Mouse (Mus musculus): ENCODE measurements around the gene Adcy2.

Adcy2 gene

DNA sequence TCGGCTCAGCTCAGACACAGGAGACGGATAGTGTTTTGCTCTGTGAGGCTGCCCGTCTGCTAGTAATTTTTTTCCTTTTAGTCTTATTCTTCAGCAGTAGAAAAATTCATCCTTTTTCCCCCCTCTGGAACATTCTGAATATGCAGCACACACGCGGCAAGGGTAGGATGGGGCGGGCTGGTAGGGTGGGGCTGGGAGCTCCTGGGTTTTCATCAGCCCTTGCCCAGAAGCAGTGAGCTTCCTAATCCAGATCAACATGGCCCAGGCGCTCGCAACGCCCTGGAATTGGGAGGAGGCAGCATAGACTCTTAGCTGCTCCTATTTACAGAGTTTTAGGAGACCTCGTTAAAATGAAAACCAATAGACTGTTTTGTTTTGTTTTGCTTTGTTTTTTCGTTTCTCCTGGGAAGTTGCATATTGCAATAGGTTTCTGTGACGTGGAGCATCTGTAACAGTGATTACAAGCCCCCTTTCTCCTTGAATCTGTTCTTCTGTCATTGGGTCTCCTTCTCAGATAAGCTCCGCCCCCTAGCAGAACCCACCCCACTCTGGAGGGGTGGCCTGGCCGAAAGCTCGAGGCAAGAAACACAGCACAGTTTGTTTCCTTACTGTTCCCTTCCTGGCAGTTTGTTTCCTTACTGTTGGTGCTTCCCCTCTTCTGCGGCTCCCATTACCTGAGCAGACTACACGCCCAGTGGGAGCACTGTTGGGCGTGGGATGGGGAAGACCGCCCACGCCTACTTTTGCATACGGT is 391.5 kb downstream of the Adcy2 start:
- DNase-seq: no peak

DNA sequence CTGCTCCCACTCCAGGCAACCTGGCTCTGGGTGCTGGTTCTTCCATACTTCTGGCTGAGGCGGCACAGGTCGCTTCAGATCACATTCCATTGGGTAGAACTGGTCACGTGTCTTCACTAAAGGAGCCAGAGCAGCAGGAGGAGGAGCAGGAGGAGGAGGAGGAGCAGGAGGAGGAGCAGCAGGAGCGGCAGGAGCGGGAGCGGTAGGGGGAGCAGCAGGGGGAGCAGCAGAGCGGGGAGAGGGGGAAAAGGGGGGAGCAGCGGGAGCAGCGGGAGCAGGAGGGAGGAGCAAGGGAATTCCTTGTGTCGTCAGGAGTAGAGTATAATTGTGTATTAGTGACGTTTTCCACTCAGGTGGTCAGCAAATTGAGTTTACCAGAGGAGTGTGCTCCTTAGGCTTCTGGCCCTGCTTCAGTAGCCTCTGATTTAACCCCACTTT is 393.6 kb downstream of the Adcy2 start:
- DNase-seq: no peak

DNA sequence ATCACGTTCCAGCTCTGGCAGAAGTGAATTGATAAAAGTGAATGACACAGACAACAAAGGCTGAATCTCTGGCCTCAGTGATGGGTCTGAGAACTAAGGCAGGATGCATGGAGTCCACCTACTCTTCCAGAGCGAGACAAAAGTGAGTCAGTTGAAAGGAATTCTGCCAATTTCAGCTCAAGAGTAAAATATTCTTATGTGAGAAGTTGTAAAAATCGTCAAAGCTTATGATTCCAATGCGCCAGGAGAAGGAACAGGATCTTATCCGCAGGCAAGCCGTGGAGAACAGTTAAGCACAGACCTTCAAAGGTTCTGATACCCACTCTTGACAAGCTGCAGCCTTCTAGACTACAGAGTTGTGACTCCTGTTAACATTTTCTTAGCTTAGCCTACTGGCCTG is 396.3 kb downstream of the Adcy2 start:
- DNase-seq: no peak

DNA sequence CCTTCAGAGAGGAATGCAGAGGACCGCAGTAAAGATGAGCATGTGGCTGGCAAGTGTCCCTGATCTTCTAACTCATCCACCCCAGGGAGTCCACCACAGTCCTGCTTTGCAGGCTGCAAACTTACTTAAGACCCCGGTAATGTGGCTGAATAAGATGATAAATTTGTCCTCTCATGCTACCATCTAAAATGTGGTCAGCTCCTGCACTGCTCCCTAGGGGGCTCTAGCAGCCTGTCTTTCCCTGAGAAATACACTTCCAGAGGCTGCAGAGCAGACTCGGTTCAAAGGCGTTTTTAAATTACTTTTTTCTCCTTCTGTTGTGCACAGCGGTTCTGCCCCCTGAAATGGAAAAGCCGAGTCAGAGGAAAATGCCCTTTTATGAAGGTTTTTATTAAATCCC is 398.2 kb downstream of the Adcy2 start:
- no peak for DNase-seq

DNA sequence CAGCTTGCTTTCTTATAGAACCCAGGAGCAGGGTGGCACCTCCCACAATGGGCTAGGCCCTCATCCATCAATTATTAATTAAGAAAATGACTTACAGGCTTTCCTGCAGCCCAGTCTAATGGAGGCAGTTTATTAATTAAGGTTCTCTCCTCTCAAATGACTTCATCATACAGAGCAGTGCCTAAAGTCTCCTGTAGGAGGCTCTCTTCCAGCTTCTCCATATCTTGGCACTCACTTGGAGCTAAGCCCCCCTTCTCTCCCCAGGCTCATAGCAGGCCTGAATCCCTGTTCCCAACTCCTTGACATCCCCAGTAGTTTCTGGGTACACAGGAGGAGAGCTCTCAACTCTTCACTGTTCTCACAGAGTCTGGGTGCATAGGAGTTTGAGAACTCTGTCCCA is 400.4 kb downstream of the Adcy2 start:
- no peak for DNase-seq

DNA sequence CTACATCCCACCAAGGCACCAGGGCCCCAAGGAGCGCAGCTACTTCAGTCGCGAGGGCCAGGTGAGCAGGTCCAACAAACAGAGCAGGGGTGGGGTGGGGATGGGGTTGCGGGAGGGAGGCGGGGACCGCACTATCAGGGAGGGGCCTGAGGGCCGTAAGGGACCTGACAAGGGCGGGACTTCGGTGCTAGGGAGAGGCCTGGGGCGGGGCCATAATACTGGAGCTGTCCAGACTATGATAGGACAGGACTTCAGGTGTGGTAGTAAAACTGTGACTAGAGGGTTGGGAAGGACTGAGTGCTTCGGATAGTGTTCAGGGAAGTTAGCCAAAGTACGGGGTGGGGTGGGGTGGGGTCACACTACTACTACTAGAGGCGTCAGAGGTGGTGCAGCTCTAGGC is 401.7 kb downstream of the Adcy2 start:
- DNase-seq: no peak

DNA sequence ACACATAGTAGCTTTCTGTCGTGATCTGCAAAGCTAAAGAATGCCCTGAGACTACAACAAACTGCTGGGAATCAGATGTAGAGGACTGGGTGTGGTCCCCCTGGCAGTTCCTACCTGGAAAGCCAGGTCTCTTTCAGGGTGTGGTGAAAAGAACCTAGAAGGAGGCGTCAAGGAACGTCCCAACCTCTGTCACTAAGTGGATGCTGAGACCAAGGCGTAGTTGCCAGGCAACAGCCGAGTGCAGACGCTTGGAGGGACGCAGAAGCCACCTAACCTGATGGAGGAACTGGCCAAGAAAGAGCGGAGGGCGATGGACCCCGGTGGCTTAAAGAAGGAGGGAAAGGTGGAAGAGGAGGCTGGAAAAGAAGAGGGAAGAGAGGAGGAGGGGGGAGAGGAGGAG is 402.1 kb downstream of the Adcy2 start, which contains the start of gene 1700001L19Rik:
TSS of gene 1700001L19Rik (plus strand) at position 223 of the 400 bp plus-strand sequence.
- DNase-seq: no peak

DNA sequence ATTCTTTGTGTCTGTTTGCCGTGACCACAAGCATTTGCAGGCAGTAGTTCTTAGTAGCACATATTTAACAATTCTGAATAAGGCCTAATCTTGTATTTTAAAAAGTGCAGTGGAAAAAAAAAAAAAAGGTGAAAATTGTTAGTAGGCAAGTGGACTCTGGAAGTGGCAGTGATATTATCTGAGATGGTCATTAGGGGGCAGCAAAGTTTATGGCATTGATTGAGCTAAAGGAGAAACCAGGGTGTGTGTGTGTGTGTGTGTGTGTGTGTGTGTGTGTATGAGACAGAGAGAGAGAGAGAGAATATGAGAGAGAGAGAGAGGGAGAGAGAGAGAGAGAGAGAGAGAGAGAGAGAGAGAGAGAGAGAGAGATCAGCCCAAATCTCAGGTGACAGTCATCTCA is 405.5 kb downstream of the Adcy2 start:
- DNase-seq: no peak

DNA sequence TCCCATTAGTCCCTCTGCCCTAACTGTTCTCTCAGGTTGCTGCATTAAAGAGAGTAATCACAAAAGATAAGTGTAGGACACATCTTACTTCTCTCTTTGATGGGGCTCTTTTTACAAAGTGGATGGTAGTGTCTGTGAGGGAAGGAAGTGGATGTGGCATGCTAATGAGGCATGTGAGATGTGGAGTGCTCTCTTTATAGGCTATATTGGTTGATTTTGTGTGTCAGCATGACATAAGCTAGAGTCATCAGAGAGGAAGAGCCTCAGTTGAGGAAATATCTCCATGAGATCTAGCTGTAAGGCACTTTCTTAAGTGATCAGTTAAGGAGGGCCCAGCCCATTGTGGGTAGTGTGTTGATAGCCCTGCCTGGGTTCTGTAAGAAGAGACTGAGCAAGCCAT is 411.0 kb downstream of the Adcy2 start:
- no peak for DNase-seq

DNA sequence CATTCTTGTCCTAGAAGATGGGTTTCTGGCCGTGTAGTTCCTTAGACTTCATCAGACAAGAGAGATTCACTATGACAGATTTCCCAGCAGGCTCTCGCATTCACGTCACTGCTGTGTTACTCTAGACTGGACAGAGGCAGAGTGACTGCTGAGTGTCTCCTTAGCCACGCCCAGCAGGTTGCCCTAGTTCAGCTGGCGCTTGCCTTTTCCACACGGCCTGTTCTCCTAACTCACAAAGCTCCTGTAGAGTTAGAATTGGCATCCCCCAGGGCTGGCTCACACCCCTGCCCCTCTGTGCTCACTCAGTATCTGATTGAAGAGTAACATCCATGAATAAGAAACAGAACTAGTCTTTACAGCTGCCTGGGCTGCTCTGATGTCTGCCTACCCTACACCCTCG is 413.9 kb downstream of the Adcy2 start:
- no peak for DNase-seq

DNA sequence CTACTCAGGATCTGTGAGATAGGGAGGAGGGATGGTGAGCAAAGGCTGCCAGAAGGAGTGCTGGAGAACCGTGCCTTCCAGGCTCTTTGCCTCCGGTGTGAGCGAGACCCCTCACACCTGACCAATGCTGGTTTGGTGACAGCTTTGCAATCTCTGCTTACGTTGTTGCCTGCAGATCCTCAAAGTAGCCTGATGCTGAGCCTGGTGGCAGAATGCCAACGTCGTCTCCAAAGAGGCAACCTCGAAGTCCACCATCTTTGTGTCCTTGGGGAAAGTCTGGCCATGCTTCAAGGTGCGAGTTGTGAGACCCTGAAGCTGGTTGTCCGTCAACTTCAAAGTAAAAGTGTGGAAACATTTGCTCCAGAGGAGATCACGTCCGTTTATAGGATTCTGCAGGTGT is 415.4 kb downstream of the Adcy2 start:
- DNase-seq: no peak

DNA sequence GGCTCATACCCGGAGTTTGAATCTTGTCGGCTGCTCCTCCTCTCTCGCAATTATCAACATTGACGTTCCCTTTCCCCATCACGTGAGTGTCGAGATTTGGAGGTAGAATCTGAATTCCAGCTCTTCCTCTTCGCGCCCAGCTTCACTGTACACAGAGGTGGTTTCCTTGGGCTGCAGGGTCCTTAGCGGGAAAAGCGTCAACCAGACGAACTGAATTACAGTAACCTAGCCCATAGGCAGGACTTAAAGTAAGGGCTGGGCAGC is 416.9 kb downstream of the Adcy2 start:
- peak in 1 of 2 experiments; percentile 13 for DNase-seq

DNA sequence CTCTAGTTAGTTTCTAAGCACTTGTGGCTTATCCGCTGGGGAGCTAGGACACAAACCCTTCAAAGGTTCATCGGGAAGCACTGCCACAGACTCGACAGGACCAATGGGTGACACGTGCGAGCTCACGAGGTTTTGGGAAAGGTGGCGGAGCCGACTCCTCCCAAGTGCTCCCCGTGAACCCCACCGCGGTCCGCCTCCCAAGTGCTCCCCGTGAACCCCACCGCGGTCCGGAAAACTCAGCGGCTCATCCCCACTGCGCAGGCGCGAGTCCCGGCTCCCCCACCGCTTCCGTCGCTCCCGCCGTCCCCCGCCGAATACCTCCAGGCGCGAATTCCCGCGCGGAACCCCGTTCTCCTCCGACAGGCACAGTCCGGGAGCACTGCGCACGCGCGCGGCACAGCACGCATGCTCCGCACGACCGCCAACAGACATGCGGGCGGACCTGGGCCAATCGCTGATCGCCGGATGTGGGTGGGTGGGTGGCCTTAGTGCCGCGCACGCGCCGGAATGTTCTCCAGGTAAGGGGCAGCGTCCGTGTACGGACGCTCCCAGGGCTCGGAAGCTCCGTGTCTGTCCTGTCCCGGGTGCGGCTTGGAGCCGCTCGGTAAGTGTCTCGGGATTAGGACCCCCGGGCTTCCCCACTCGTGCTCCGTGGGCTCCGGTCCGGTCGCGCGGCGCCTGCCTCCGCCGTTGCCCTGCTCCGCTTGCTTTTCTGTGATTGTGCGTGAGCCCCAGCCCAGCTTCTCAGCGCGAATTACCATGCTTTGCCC is 417.4 kb downstream of the Adcy2 start, which contains the start of the genes Mtrr and Fastkd3:
TSS of gene Mtrr (minus strand) at position 403 of the 770 bp plus-strand sequence.
TSS of gene Fastkd3 (plus strand) at position 488 of the 770 bp plus-strand sequence.
- DNase-seq: peak; percentile 95 to 97

DNA sequence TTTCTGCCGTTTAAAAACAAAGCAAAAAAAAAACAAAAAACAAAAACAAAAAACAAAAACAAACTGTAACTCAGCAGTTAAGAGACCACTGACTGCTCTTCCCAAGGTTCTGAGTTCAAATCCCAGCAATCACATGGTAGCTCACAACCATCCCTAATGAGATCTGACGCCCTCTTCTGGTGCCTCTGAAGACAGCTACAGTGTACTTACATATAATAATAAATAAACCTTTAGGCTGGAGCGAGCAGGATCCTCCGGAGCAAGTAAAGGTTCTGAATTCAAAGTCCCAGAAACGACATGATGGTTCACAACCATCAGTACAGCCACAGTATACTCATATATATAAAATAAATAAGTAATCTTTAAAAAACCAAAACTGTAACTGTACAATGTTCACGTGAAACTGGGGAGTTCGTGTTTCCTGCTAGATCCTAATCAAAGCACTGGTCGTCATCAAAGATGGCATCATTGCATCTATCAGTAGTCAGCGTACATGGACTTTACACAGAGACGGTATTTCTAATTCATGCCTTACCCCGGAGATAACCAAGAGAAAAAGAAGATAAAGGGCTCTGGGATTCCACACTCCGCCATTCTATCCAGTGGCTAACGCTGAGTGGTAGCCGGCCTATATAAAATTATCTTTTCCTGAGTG is 418.1 kb downstream of the Adcy2 start:
- DNase-seq: no peak

DNA sequence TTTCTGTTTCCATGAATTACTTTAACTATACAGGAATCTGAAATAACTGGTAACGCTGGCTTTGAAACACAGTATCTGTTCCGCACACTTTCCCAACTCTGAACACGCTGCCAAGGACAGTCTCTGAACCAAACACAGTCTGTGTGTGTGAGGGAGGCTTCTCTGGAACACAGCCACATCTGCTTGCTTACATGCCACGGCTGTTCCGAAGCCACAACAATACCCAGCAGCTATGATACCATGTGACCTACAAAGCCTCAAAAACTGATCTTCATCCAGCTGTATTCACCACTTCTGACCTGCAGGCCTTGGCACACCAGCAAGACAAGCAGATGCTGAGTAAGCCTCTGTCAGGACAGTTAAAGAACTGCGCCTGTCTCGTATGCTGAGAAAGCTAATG is 421.4 kb downstream of the Adcy2 start:
- DNase-seq: no peak

DNA sequence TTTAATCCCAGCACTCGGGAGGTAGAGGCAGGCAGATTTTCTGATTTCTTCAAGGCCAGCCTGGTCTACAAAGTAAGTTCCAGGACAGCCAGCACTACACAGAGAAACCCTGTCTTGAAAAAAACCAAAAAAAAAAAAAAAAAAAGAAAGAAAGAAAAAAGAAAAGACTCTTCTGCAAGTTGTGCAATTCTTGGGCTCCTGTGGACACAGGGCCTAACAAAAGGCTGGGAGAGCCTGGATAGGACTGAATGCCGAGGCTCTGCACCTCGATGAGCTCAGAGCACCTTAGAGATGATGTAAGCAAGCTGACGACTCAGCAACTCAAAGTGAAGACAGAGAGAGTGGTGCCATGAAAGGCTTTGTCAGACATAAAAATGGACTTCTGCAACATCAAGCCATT is 424.9 kb downstream of the Adcy2 start:
- no peak for DNase-seq

DNA sequence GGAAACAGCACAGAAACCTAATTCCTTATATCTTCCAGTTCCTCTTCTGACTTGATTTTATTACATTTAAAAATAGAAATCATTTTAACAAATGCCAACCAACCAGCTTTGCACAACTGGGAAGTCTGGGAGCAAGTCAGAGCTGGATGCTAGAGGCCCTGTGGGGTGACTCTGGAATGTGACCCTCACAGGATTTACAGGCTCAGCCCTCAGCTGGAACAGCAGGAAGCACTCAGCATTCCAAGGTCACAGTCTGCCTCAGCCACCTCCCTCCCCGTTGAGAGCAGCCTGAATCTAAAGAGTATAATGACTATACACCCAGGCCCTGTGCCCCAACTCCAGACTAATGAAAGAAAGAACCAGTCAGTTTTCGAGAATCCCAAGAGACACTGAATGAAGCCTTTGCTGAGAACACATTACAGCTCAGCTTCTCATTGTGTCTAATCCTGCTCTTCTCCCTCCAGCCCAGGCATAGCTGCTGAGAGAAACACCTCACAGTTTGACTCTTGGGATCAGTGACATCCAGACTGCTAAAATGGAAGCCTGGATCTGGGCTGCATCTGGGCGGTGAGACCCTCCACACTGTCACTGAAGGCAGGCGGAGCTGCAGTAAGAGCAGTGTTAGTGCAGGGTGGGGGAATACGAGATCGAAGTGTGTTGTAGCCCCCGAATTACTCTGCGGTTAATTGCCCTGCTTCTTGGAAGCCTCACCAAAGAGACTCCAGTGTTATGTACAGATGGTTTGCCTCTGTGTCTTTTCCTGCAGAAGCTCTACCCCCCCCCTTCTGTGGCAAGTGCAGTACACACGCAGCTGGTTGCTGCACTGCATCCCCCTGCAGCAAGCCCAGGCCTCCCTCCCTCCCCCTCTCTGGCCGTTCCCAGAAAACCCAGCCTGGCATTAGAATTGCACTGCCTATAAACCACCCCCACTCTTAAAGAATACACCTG is 426.1 kb downstream of the Adcy2 start:
- no peak for DNase-seq

DNA sequence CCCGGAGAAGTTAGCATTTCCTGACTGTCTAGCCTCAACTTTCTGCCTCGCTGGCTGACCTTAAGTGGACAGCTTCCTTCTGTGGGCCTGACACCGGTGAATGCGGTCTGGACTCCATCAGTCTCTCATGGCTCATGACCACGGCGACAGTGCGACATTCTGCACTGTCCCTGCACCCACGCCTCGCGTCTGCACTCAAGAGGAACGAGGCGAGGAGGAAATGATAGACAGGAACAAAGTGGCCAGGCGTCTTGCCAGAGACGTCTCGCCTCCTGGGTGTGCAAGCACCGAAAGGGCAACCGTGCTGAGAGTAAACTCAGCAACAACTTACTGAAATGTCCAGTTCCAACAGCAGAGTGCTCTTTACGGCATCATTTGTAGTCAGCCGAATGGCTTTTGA is 427.1 kb downstream of the Adcy2 start:
- DNase-seq: no peak
